Mouse (Mus musculus) layer of hippocampus, adult 18-20 months (tissue): ENCODE data around the gene Akap2. TPM values are rescaled to one million over a fixed set of nuclear protein-coding genes. Genes with fewer than 3 reads are reported as not detected.

Experiments used
- DNase-seq, 2 experiments: peaks; one replicate each; pipeline ENCODE4 v3.0.0; 2022; ENCODE audit warnings: low spot score in 2 of 2
- total RNA-seq, 2 experiments: library from RNA; stranded (reverse); gene quantifications; 2 replicates each; pipeline ENCODE4 v1.2.3; 2021

Akap2 gene
- total RNA-seq, 2 experiments from 2014 or later = 52.0 to 53.2 TPM

DNA sequence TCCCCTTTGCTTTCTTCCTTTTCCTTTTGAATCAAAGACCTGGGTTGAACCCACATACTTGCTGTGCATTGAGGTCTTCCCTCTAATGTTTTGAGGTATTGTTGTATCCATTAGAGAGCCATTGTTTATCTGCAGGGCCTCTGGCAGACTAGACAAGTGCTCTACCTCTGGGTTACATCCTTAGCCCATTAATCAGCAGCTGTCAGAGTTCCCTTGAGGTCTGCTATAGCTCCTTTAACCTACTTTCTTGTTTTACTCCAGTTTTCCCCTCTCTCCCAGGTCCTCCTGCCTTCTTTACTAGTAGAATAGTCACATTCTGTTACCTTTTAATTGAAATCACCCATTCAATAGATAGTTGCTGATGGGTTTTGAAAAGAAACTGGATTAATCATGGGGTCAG lies 71.7 kb downstream of the Akap2 start:
- DNase-seq = no peak

GRCm38 (mm10) chr4:57793989-57794388 lies 76.5 kb downstream of the Akap2 start:
- no peak for DNase-seq

- no peak for DNase-seq
Observed at GRCm38 (mm10) chr4:57794547-57794946, 77.1 kb downstream of the Akap2 start.

GRCm38 (mm10) chr4:57797548-57798285 lies 80.3 kb downstream of the Akap2 start:
- DNase-seq = no peak

- DNase-seq = no peak
Observed at GRCm38 (mm10) chr4:57798286-57799018, 81.0 kb downstream of the Akap2 start.

DNA sequence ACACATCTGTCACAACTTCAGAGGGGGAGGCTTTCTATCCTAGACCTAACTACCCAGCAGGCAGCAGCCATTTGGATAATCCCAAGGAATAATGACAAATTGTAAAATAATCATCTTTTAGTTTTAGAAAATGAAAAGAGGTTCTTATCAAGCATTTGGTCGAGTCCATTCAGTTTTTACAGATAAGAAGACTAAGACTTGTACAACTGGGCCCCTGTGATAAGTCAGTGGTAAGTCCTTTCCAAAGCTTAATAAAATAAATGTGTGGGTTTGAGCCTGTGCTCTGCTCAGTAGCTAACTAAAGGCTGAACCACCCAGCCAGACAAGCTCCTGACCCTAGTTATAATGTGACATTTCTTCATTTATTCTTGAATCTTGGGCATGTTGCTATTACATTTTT lies 81.8 kb downstream of the Akap2 start:
- no peak for DNase-seq

- DNase-seq = no peak
Observed at GRCm38 (mm10) chr4:57801239-57801638, 83.8 kb downstream of the Akap2 start.

GRCm38 (mm10) chr4:57801986-57802385 lies 84.5 kb downstream of the Akap2 start:
- no peak for DNase-seq

DNA sequence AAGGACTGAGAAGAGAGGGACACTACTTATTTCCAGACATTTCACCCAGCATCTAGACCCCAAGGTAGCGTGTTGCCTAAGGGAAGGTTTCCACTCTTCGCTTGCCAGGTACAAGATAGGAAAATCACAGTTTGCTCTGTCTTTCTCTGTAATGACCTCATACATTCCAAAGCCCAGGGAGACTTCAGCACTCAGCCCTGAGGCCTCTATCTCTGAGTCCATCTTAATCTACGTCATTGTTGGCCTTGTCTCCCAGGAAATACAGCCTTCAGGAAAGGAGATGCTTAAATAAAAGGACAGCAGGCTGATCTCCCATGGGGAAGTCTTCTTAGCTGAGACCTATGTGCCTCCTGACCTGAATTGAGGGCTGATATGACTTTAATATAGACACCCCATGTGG lies 85.0 kb downstream of the Akap2 start:
- no peak for DNase-seq

- no peak for DNase-seq
Observed at GRCm38 (mm10) chr4:57804902-57805301, 87.4 kb downstream of the Akap2 start.

DNA sequence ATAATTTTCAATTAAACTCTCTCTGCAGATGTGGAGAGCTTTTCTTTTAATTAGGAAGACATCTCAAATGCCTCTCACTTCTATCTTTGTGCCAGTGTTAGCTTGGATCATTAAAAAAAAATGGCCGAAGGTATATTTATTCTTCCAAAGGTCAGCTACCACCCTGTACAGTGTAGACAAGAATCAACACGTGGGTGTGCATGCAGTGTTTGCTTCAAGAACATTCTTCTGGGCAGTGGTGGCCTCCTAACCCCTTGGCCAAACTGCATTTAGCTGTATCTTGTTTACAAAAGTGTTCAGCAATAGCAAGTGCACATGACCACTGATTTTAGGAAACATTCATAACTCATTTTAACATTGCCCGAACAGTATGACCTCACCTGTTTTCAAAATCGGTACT lies 92.0 kb downstream of the Akap2 start:
- DNase-seq = no peak

- no peak for DNase-seq
Observed at GRCm38 (mm10) chr4:57812075-57812474, 94.6 kb downstream of the Akap2 start.

GRCm38 (mm10) chr4:57812916-57813575 lies 95.6 kb downstream of the Akap2 start:
- DNase-seq = no peak

DNA sequence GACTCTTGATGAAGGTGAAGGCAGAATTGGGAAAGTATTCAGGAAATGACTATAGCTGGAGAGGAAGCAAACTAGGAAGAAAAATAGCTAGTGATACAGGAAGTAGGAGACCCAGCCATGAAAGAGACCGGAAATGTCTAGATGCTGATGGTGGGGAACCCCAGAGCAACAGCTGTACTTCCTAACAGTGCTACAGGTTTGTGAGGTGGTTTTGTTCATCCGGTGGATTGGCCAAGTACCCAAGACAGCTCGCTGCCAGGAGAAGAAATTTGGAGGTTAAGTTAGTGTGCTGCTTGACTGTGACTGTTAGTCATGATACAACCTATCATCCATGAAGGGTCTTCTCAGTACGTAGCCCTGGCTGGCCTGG lies 96.1 kb downstream of the Akap2 start:
- no peak for DNase-seq

- no peak for DNase-seq
Observed at GRCm38 (mm10) chr4:57815355-57815754, 97.9 kb downstream of the Akap2 start.

DNA sequence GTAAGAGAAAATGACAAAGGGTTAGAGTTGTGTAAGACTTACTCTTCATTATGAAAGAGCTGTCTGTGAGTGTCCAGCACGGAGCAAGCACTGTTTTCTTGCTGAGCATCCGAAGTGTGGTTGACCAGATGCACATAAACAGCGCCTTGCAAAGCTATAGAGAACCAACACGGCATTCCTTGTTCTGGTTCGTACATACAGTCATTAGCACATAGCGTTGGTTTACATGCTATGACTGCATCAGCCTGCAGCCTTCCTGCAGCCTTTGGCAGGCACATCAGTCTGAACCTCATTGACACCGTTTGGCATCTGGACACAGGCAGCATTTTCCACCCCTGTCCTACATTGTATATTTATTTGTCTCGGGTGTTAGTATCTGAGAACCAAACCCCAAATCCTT lies 98.7 kb downstream of the Akap2 start:
- DNase-seq = no peak

- no peak for DNase-seq
Observed at GRCm38 (mm10) chr4:57820839-57821374, 103.5 kb downstream of the Akap2 start.

GRCm38 (mm10) chr4:57821556-57822356 lies 104.3 kb downstream of the Akap2 start:
- DNase-seq = peak in 1 of 2 experiments; percentile 10

GRCm38 (mm10) chr4:57822641-57823040 lies 105.2 kb downstream of the Akap2 start:
- DNase-seq = no peak

GRCm38 (mm10) chr4:57824626-57825240 lies 107.3 kb downstream of the Akap2 start:
- DNase-seq = no peak

- DNase-seq = peak in 1 of 2 experiments; percentile 24
Observed at GRCm38 (mm10) chr4:57826272-57826671, 108.8 kb downstream of the Akap2 start.
